Mouse (Mus musculus) kidney, postnatal 14 days (tissue): ENCODE data around the gene Rfxank.

Experiments
- DNase-seq: peaks from one replicate; pipeline ENCODE4 v3.0.0; 2022; ENCODE audit warnings: mixed read lengths

Rfxank gene

DNA sequence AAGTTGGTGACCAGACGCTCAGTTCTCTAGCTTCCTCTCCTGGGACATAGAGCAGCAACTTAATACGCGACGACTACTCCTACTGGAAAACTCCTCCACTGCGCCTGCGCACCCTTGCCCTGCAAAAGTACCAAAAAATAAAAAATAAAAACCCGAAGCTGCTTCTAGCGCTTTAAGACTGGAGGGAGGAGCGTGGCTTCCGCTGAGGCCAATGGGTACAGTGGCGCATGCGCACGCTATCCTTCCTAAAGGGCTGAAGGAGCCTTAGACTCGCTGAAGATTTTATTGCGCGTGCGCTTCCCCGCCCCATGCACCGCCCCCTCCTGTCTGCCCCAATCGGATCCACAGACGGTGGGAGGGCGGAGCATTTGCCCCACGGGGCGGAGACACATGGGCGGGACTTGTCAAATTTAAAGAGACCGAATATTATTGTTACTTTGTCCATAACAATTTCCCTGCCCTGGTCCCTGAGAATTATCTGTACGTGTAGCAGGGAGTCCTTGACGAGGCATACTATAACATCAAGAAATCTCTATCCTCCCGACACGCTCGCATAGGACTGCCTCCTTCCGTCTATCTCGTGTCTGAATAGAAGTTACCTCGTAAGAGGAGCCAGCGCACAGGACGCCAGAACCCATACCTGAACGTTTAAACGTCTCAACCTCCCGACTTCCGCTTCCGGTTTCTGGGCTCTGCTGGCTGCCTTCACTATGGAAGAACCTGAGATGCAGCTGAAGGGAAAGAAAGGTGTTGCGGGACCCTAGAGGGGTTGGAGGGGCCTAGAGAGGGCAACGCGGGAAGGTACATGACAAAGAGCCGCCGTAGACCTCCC is at the start of gene Rfxank, which contains the start of the genes Borcs8 and Mef2b:
Gene Rfxank, minus strand, starts transcription at position 129 of the 832 bp plus-strand sequence.
Gene Borcs8, plus strand, starts transcription at position 474 of the 832 bp plus-strand sequence.
Gene Mef2b, plus strand, starts transcription at position 686 of the 832 bp plus-strand sequence.
- DNase-seq = peak; percentile 100

- peak; percentile 89 for DNase-seq
Observed at GRCm38 (mm10) chr8:70188707-70189106, 49.8 kb upstream of the Rfxank start.

DNA sequence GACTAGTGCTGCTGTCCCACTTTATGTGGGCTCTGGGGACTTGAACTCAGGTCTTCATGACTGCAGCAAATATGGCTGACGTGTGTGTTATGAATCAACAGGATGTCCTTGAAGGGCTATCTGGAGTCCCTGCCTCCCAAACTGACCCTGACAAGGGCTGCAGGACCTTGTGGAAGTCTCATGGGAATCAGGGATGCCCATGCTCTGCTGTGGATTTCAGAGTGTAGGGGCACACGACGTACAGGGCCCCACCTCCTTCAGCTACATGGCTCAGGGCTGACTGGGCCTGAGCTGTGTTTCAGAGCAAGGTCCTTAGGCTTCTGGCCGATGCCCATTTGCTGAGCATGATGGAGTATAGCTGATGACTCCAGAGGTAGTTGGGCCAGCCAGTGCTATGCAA is 44.2 kb upstream of the Rfxank start:
- no peak for DNase-seq

- DNase-seq = no peak
Observed at GRCm38 (mm10) chr8:70181903-70182252, 42.9 kb upstream of the Rfxank start.

DNA sequence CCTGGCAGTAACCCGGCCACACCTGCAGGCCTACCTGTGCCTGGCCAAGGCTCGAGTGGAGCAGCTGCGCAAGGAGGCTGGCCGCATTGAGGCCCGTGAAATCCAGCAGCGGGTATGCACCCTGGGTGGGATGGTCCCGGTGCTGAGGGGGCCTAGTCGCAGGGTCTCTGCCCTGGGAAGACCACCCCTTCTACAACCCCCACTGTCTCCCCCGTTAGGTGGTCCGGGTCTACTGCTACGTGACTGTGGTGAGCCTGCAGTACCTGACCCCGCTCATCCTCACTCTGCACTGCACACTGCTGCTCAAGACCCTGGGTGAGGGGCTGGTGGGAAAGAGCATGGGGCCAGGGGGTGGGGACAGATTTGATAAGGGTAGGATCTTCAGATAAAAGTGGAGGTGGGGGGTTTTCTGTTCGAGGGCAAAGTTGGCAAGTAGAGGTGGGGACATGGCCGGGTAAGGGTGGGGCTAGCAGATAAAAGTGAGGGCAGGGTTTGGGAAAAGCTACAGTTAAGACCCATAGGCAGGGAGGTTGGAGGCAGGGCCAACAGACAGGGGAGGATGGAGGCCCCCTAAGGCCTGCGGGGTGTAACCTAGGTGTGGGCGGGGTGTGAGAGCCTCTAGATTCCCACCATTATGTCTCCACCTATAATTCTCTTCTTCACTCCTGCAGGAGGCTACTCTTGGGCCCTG is 42.4 kb upstream of the Rfxank start:
- DNase-seq = no peak

DNA sequence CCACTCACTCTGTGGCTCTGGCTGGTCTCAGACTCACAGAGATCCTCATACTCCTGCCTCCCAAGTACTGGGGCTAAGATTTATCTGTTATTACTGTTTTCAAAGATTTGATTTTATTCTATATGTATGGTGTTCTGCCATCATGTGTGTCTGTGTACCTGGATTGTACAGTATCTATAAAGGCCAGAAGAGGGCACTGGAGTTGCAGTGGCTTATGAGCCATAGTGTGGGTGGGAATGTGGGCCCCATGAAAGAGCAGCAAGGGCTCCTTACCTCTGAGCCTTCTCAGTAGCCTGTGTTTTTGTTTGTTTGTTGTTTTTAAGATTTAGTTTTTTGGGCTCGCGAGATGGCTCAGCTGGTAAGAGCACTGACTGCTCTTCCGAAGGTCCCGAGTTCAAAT is 40.1 kb upstream of the Rfxank start:
- DNase-seq = no peak

DNA sequence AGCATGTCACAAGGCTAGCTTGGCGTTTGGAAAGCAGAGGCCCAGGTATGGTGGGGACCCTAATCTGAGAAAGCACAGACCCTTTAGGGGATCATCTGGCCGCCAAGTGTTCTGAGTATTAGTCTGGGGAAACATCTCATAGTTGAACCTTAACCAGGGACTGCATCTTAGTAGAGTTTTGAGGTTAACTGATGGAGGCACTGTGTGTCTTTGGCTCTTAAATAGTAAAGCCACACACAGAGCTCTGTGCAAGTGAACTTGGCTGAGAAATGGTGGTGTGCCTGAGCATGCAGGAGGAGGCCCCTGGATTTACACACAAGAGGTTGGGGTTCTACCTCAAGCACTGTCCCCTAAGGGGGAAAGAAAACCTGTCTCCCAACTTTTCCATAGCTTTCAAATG is 39.3 kb upstream of the Rfxank start:
- DNase-seq = no peak

GRCm38 (mm10) chr8:70174079-70174478 is 35.1 kb upstream of the Rfxank start:
- no peak for DNase-seq

DNA sequence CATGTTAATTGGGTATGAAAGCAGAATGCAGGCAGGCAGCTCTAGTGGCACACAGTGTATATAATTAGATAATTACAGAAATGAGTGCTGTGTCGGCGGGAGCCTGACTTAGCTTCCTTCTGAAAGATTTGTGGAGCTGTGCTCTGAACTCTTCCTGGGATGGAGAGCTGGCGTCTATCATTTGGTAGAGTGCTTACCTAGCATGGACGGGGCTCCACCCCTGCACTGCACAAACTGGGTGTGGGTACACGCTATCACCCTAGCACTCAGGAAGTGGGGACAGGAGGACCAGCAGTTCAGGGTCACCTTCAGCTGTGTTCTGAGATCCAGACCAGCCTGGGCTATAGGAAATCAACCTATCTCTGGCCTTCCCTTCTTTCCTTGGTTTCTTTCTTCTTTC is 34.4 kb upstream of the Rfxank start:
- no peak for DNase-seq

DNA sequence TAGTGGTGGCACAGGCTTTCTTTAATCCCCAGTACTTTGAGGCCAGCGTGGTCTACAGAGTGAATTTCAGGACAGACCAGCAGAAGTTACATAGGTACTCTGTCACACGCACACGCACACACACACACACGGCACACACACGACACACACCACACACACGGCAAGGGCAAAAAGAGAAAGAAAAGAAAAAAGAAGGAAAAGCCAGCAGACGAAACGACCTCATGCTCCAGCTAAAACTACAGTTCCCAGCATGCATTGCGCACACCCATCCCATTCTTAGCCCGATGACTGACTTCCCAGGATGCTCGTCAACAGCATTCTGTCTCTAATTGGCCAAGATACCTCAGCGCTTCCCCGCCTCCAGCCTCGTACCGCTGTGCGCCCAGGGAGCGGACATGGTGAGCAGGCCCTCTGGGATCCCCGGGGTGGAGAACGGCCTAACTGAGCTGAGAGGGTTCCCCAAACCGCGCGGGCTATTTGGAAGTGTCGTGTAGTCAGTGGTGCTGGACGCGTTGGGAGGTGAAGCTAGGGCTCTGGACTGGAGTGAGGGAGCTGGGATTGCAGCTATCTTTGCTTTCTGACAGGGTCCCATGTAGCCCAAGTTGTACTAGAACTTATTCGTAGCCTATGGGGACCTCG is 33.2 kb upstream of the Rfxank start, which contains the start of gene Tmem161a:
Gene Tmem161a, plus strand, starts transcription at position 314 of the 639 bp plus-strand sequence.
- peak; percentile 95 for DNase-seq

DNA sequence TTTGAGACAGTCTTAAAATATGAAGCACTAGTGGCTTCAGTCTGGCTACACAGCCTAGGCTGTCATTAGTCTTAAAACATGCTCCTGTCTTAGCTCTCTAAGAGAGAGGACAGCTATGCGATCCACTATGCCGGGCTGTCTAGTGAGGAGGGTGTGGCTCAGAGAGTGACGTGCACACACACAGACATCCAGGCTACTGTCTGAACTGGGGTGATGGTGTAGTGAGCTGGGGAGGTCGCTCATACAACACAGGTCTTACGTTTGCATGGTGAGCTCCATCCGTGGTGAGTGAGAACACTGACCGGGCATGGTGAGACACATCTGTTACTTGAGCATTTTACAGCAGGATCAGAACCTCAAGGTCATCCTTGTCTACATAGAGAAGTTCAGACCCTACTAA is 32.3 kb upstream of the Rfxank start:
- DNase-seq = no peak

GRCm38 (mm10) chr8:70170748-70171147 is 31.8 kb upstream of the Rfxank start:
- peak; percentile 67 for DNase-seq

GRCm38 (mm10) chr8:70170116-70170515 is 31.2 kb upstream of the Rfxank start:
- no peak for DNase-seq

DNA sequence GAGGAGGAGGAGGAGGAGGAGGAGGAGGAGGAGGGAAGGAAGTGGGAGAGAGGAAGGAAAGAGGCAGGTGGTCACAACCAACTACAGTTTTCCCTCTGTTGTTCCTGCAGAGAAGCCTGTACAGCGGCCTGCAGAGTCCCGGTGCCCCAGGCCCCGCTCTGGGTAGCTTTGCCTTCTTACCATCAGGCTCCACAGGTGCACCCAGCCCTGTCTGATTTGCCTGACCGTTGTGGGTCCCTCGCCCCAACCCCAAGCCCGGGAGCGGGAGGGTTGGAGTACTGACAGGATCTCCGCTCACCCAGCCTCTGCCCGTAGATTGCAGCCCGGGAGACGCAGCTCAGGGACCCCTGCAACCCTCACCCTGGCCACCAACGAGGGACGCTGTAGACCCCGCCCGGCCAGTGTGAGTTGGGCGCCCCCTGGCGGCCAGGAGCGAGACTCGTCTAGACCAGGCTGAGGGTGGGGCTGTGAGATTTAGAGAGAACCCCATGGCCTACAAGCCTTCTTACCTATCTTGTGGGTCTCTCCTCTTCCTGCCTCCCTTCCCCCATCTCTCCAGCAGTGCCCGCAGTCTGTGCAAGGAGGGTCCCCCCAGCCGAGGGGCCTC is 27.7 kb upstream of the Rfxank start:
- DNase-seq = peak; percentile 63

DNA sequence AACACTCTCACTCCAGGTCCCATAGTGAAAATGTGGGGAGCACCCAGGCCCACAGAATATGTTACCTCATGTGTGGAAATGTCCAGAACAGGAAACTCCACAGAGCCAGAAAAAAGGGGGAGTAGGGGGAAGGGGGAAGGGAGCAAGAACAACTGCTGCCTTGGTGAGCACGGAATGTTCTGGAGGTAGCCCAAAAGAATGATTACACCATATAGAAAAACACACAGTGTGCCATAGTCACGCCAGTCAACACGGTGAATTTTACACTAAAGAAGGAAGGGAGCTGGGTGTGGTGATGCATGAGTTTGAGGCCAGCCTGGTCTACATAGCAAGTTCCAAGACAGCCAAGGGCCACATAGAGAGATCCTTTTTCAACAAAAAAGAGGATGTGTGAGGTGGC is 24.4 kb upstream of the Rfxank start:
- DNase-seq = no peak

DNA sequence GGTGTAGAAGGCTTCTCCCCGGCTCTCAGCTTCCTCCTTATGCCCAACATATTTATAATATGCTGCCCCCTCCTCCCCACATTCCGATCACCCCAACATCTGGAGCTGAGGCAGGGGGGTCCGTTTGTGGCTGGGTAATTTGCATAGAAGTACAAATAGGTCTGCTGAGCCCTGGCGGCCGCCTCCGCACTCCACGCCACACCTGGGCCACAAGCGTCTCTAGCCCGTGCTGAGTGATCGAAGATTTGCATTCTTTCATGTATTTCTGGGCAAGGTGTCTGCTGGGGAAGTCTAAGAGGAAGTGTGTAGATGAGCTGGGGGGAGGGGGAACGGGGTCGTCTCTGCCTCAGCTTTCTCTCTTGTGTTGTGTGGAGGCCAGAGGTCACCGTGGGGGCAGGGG is 21.1 kb upstream of the Rfxank start:
- no peak for DNase-seq

DNA sequence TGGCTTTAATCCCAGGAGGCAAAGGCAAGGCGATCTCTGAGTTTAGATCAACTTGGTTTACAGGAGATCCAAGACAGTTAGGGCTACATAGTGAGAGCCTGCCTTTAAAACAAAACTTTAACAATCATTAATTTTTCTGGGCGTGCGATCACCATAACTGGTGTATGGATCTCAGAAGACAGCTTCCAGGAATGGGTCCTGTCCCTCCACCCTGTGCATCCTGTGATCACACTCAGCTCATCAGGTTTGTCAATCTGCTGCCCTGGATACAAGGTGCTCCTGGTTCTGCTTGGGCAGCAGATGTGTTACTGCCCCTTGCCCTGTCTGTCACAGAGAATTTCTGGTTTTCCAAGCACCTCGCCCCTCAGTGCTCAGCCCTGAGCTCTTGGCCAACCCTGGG is 20.3 kb upstream of the Rfxank start:
- no peak for DNase-seq

GRCm38 (mm10) chr8:70158069-70158853 is 19.3 kb upstream of the Rfxank start:
- peak; percentile 85 for DNase-seq

DNA sequence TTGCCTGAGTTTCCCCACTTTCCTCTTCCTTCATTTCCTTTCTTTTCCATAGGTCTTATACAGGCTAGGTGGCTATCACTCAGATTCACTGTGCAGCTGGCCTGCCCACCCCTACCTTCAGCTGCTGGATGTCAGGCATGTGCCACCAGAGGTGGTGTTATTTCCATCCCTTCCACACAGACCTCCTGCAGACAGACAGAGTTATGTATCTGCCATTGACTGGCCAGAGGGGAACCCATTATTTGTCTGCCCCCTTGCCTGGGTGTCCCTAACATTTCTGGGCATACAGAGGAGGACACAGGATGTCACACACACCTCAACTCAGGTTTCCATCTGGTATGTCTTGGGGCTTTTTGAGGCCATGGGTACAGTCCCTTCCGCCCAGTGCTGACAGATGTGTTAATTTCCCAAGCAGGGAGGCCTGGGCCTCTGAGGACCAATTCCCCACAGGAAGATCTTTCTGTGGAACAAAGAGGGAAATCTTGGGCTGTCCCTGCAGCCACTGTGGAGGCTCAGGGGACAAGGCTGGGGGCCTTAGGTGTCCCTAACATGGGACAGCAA is 18.4 kb upstream of the Rfxank start:
- DNase-seq = no peak

DNA sequence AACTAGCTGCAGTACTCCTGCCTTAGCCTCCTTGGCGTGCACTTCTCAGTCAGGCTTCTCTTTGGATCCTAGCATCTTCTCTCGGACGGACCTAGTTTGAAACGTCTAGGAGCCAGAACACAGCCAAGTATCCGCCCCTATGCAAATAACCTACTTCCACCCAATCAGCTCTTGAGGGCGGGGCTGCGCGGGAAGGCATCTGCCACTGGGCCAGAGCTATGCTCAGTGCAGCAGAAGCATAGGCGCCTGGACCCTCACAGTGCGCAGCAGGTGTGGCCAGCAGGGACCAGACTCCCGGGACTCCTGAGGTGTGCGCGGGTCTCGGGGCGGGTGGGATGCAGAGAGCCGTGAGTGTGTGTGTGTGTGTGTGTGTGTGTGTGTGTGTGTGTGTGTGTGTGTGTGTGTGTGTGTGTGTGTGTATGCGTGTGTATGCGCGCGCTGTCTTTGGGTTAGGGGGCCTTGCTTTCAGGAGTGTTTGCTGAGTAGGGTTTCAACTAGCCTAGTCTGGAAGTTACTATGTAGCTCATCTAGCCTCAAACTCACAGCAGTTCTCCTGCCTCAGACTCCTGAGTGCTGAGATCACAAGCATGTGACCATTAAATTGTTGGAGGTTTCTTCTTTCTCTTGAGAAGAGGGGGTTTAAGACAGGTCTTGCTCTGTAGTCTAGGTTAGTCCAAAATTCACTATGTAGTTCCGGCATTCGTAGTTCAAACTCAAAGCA is 13.7 kb upstream of the Rfxank start:
- peak; percentile 87 for DNase-seq

GRCm38 (mm10) chr8:70150158-70150557 is 11.2 kb upstream of the Rfxank start:
- no peak for DNase-seq
